Mouse (Mus musculus) thymus, postnatal 36 days (tissue): Measurements from ENCODE around the gene Rnf187.
A peak's percentile ranks its signal among the peaks of the same experiment; 100 is the strongest.

Experiments used
- DNase-seq, 2 experiments: peaks; one replicate each; pipeline ENCODE4 v3.0.0; 2022; ENCODE audit warnings: mixed read lengths in 2 of 2

Gene Rnf187

DNA sequence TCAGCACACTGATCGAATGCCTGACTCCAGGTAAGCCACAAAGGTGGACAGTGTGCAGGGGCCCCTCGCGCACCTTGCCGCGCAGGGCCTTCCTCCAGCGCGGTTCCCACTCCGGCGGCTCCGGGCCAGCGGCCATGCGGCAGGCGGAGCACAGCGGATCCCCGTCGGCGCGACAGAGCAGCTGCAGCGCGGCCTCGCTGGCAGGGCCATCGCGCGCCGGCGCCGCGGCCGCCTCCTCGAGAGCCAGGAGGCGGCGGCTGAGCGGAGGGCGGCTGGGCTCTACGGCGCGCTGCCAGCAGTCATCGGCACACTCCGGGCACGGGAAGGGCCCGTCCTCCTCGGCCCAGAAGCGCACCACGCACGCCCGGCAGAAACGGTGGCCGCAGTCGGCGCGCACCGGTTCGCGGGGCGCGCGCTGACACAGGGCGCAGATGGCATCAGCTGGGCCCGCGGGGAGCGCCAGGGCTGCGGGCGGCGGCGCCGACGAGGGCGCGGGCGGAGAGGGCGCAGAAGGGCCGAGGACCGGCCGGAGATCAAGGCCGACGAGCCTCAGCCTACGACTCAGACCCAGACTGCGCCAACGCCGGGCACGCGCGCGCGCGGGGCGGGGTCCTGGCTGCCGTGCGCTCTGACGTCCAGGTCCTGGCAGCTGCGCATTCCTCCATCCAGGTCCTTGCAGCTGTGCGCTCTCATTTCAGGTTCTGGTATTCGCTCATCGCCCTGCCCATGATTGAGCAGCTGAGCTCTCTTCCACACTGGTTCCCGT, at the start of gene Rnf187:
Rnf187 (minus strand) TSS at position 595 of the 766 bp plus-strand sequence.
- DNase-seq: peak; percentile 89

DNA sequence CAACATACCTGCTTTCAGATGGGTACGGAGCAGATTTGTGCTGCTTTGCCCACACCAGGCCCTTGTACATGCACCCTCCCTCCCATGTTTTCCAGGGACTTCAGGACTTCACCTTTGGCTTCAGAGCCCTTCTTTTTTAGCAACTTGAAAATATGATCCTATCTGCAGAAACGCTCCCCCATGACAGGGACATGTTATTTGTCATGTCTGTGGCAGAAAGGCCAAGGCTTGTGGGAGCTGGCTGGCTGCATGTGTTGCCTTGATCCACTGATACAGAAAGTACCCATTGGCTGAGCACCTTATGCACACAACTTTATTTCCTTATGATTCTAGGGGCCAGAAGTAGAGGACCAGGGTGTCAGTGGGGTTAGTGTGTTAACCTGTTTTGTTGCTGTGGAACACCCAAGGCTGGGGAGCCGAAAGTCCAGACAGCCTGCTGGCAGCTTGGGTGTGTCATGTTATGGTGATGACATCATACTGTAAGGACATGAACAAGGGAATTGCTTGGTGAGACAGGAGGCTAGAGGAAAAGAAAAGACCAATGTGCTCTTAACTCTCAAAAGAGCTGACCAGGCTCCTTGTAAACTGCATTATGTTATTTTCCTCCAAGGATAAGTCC, 46.7 kb upstream of the Rnf187 start:
- DNase-seq: no peak

GRCm38 (mm10) chr11:58984657-58985056, 45.9 kb upstream of the Rnf187 start:
- peak; percentile 30 to 60 for DNase-seq

GRCm38 (mm10) chr11:58983691-58984341, 45.1 kb upstream of the Rnf187 start:
- no peak for DNase-seq

- peak; percentile 59 to 82 for DNase-seq
Observed at GRCm38 (mm10) chr11:58982471-58983097, 43.9 kb upstream of the Rnf187 start.

DNA sequence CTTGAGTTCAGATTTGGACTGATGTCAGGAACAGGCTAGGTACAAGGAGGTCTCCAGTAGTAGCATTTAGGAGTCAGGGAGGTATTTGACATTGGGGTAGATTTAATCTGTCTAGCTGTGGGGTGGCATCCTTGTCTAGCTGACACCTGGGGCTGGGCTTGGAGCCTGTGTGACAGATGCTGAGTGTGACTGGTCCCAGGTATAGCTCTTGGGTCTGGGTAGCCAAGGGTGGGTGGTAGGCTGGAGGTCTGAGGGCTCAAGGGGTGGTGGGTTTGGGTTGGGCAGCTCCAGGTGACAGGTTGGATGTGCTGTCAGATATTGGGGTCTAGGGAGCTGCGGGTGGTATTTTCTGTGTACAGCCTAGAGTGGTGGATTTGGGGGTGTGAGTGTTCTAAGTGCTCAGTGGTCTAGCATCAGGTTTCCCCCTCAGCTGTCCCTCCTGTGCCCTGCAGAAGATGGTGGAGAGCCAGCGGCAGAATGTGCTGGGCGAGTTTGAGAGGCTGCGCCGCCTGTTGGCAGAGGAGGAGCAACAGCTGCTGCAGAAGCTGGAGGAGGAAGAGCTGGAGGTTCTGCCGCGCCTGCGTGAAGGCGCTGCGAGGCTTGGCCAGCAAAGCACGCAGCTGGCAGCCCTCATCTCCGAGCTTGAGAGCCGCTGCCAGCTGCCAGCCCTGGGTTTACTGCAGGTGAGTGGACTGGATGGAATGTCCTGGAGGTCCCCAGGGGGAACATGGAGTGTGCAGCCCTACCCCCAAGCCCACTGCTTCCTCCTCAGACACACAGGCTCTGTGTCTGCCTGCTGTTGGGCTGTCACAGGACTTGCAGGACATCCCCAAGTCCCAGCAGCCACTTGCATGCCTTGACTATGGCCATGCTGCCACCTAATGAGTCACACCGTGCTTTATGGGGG, 43.1 kb upstream of the Rnf187 start:
- DNase-seq: peak; percentile 83 to 88

GRCm38 (mm10) chr11:58980381-58980990, 41.8 kb upstream of the Rnf187 start:
- no peak for DNase-seq

- DNase-seq: no peak
Observed at GRCm38 (mm10) chr11:58979661-58980060, 40.9 kb upstream of the Rnf187 start.

GRCm38 (mm10) chr11:58979183-58979582, 40.5 kb upstream of the Rnf187 start:
- peak in 1 of 2 experiments; percentile 8 for DNase-seq

- DNase-seq: no peak
Observed at GRCm38 (mm10) chr11:58978706-58979030, 40.0 kb upstream of the Rnf187 start.

GRCm38 (mm10) chr11:58978027-58978705, 39.5 kb upstream of the Rnf187 start, which contains the start of gene Trim11:
Gene Trim11, plus strand, starts transcription at chr11:58978093.
- DNase-seq: peak; percentile 69 to 76

DNA sequence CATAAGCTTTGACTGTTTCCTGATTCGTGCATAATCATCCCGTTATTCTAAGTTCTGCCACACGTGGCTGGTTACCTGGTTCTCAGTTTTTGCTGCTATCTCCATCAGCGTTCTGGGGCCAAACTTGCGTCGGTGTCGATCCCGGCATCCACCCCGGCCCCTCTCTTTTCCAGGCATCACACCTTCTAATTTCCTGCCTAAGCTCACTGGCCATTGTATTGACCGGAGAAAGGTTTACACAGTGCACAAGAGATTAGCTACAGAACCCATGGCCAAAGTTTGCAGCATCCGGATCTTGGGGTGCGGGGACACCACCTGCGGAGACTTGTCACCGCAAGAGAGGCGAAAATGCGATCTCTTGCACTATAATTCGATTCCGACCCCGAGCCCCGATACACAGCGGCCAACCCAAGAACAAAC, 38.9 kb upstream of the Rnf187 start:
- no peak for DNase-seq

GRCm38 (mm10) chr11:58977150-58977549, 38.4 kb upstream of the Rnf187 start:
- DNase-seq: peak; percentile 33 to 50

GRCm38 (mm10) chr11:58974414-58974813, 35.7 kb upstream of the Rnf187 start:
- DNase-seq: no peak

GRCm38 (mm10) chr11:58971796-58972195, 33.1 kb upstream of the Rnf187 start:
- no peak for DNase-seq

DNA sequence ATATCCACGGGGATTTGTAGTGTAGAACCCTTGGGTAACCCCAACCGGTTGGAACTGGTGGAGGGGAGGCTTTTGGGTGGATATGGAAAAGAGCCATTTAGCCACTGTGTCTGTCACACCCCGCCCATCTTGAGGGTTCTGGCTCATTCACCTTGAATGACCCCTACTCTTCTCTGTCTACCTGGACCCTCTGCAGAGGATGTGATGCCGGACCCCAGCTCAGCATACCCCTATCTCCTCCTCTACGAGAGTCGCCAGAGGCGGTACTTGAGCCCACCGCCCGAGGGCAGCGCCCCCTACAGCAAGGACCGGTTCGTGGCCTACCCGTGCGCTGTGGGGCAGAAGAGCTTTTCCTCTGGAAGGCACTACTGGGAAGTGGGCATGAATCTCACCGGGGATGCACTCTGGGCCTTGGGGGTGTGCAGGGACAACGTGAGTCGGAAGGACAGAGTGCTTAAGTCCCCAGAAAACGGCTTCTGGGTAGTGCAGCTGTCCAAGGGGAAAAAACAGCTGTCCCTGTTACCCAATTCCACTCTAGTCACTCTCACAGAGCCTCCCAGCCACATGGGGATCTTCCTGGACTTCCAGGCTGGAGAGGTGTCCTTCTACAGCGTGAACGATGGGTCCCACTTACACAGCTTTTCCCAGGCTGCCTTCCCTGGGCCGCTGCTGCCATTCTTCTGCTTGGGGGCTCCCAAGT, 32.3 kb upstream of the Rnf187 start:
- no peak for DNase-seq

DNA sequence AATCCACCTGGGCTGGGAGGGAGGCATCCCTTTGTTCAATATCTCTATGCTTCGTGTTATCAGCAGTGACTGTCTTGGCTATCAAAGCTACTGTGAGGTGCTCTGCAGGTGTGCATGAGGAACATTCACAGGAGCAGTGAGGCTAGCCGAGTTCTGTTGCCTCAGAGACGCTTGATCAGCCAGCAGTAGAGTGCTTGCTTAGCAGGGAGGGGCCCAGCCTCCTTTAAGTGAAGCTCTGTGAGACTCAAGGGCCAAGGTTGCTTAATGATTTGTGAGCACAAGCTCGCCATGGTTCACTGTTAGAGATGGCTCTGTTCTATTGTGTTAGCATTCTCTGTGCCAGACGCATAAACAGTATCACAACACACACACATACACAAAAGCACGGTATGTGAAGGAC, 30.9 kb upstream of the Rnf187 start:
- no peak for DNase-seq

- DNase-seq: no peak
Observed at GRCm38 (mm10) chr11:58969027-58969426, 30.3 kb upstream of the Rnf187 start.

- no peak for DNase-seq
Observed at GRCm38 (mm10) chr11:58968551-58968950, 29.8 kb upstream of the Rnf187 start.

GRCm38 (mm10) chr11:58967346-58967745, 28.6 kb upstream of the Rnf187 start:
- DNase-seq: peak in 1 of 2 experiments; percentile 46
